Mouse (Mus musculus): Measurements from ENCODE around the gene Socs1.

- TF ChIP-seq TAL1 (IDR thresholded peaks at IDR 0.05; ENCODE audit: low read length), result no peak
- no peak for TF ChIP-seq GATA1 (IDR thresholded peaks at IDR 0.05; ENCODE audit: low read length)
Measured at GRCm38 (mm10) chr16:10781862-10782371, 3.4 kb downstream of the Socs1 start.
